Mouse (Mus musculus) liver, adult 2 months (tissue): ENCODE results near the gene Crabp1.

Source experiments
- CTCF ChIP-seq: fragments of 200-500 bp; IDR thresholded peaks from 2 replicates; pipeline ENCODE4 v1.5.1; 2011; ENCODE audit warnings: low read depth, low read length, control low read depth
- POLR2A ChIP-seq: fragments of 200-500 bp; IDR thresholded peaks from 2 replicates; pipeline ENCODE4 v1.6.1; 2011; ENCODE audit warnings: low read length, control low read depth; ENCODE audit not compliant: insufficient read depth; ENCODE audit errors: extremely low read depth

GRCm38 (mm10) chr9:54787760-54788159 is 23.2 kb downstream of the Crabp1 start:
- no peak for TF ChIP-seq POLR2A
- TF ChIP-seq CTCF = no peak
